Mouse (Mus musculus) hindbrain, postnatal 0 days (tissue): ENCODE data around the gene Trpv1. TPM values are rescaled to one million over a fixed set of nuclear protein-coding genes. Genes with fewer than 3 reads are reported as not detected.

Experiments
- ATAC-seq: fragments of 200-750 bp; cut with Nextera tagmentation; 2 replicates; pipeline ENCODE4 v1.8.0; 2017; ENCODE audit warnings: mild to moderate bottlenecking, moderate TSS enrichment, moderate library complexity
- DNase-seq: peaks from one replicate; pipeline ENCODE4 v3.0.0-alpha.2; 2015; ENCODE audit warnings: low spot score
- H3K27ac ChIP-seq: fragments of 300-500 bp; sonication (generic); 2 replicates; pipeline ENCODE4 v1.5.1; 2014; ENCODE audit warnings: mild to moderate bottlenecking
- H3K27me3 ChIP-seq: fragments of 300-500 bp; sonication (generic); 2 replicates; pipeline ENCODE4 v1.6.1; 2014; ENCODE audit warnings: low read length, mixed read lengths; ENCODE audit not compliant: insufficient read depth
- H3K36me3 ChIP-seq: fragments of 300-500 bp; sonication (generic); 2 replicates; pipeline ENCODE4 v1.6.1; 2014; ENCODE audit warnings: low read length, mixed read lengths; ENCODE audit not compliant: insufficient read depth
- H3K4me1 ChIP-seq: fragments of 300-500 bp; sonication (generic); 2 replicates; pipeline ENCODE4 v1.6.1; 2014; ENCODE audit warnings: antibody characterized with exemption, low read length, mixed read lengths; ENCODE audit not compliant: insufficient read depth
- H3K4me2 ChIP-seq: fragments of 300-500 bp; sonication (generic); 2 replicates; pipeline ENCODE4 v1.6.1; 2014; ENCODE audit warnings: low read depth, mild to moderate bottlenecking, low read length, moderate library complexity, mixed read lengths
- H3K4me3 ChIP-seq: fragments of 300-500 bp; sonication (generic); 2 replicates; pipeline ENCODE4 v1.5.1; 2014; ENCODE audit warnings: low read length
- H3K9ac ChIP-seq: fragments of 300-500 bp; sonication (generic); replicated peaks from 2 replicates; pipeline ENCODE4 v1.6.1; 2014; ENCODE audit warnings: mild to moderate bottlenecking, low read length, moderate library complexity, mixed read lengths
- H3K9me3 ChIP-seq: fragments of 300-500 bp; sonication (generic); 2 replicates; pipeline ENCODE4 v1.6.1; 2016; ENCODE audit warnings: low read length, mixed read lengths
- CTCF ChIP-seq: IDR thresholded peaks from 2 replicates; pipeline ENCODE4 v1.5.1; 2016; ENCODE audit warnings: antibody characterized with exemption, control low read depth, low read depth
- WGBS: fragments of 180-500 bp; shearing (Covaris S2); extraction: QIAGEN DNeasy Blood & Tissue Kit; methylation state at CpG from one replicate; pipeline ENCODE4 v1.1.7; 2014; 5-methylcytosine and 5-hydroxymethylcytosine counted together
- polyA plus RNA-seq: library from polyadenylated mRNA; unstranded; fragments of >200 nt; fragmentation: Nextera tagmentation; extraction: Ambion mirVana; gene quantifications from 2 replicates; pipeline ENCODE4 v1.2.1, GENCODE M21; 2015
- total RNA-seq: library from RNA; depleted of rRNA; stranded (reverse); fragments of >200 nt; gene quantifications from 2 replicates; pipeline ENCODE4 v1.2.3, GENCODE M21; 2014

The Trpv1 gene
- total and polyA plus RNA-seq, 2 experiments from 2014 or later: 0.29 to 0.63 TPM

- no peak overlapping the region for H3K9ac ChIP-seq
- no peak for TF ChIP-seq CTCF
- H3K27me3 ChIP-seq: no peaks in the 10 kb centered on the region
- H3K27ac ChIP-seq: no peak overlapping the region
- 85% methylated on average over 4 of the region's 4 CpGs for WGBS
- H3K4me3 ChIP-seq: no peak overlapping the region
- DNase-seq: no peak
- H3K4me1 ChIP-seq: no peaks in the 10 kb centered on the region
- H3K36me3 ChIP-seq: no peaks in the 10 kb centered on the region
- H3K9me3 ChIP-seq: no peaks in the 10 kb centered on the region
- H3K4me2 ChIP-seq: no peak overlapping the region
- no peak for ATAC-seq
Measured at GRCm38 (mm10) chr11:73242777-73243176, 8.7 kb downstream of the Trpv1 start.

- Histone ChIP-seq H3K4me1 (no peaks in the 10 kb centered on the region), H3K9me3 (no peaks in the 10 kb centered on the region), H3K27me3 (no peaks in the 10 kb centered on the region), H3K9ac (no peak overlapping the region), H3K4me3 (no peak overlapping the region), H3K4me2 (no peak overlapping the region), H3K36me3 (no peaks in the 10 kb centered on the region), H3K27ac (no peak overlapping the region)
- DNase-seq: no peak
- ATAC-seq: no peak
- TF ChIP-seq CTCF: no peak
- 77% methylated on average over 4 of the region's 4 CpGs for WGBS
Measured at GRCm38 (mm10) chr11:73257362-73257945, 23.4 kb downstream of the Trpv1 start.

- no peak for ATAC-seq
- no peak overlapping the region for H3K4me3 ChIP-seq
- no peak overlapping the region for H3K27ac ChIP-seq
- H3K4me1 ChIP-seq: no peaks in the 10 kb centered on the region
- H3K9ac ChIP-seq: no peak overlapping the region
- DNase-seq: no peak
- H3K36me3 ChIP-seq: no peaks in the 10 kb centered on the region
- no peak overlapping the region for H3K4me2 ChIP-seq
- no peak for TF ChIP-seq CTCF
- H3K27me3 ChIP-seq: no peaks in the 10 kb centered on the region
- H3K9me3 ChIP-seq: no peaks in the 10 kb centered on the region
Measured at GRCm38 (mm10) chr11:73258664-73259063, 24.6 kb downstream of the Trpv1 start.

GRCm38 (mm10) chr11:73260457-73260856, 26.4 kb downstream of the Trpv1 start:
- DNase-seq (no peak), ATAC-seq (no peak)
- Histone ChIP-seq H3K4me3 (no peak overlapping the region), H3K4me1 (no peaks in the 10 kb centered on the region), H3K36me3 (no peaks in the 10 kb centered on the region), H3K4me2 (no peak overlapping the region), H3K9me3 (no peaks in the 10 kb centered on the region), H3K27ac (no peak overlapping the region), H3K9ac (no peak overlapping the region), H3K27me3 (no peaks in the 10 kb centered on the region)
- TF ChIP-seq CTCF: no peak
- 74% methylated on average over 3 of the region's 3 CpGs for WGBS

- Histone ChIP-seq H3K36me3 (no peaks in the 10 kb centered on the region), H3K9ac (no peak overlapping the region), H3K4me2 (no peak overlapping the region), H3K27me3 (no peaks in the 10 kb centered on the region), H3K27ac (no peak overlapping the region), H3K9me3 (no peaks in the 10 kb centered on the region), H3K4me3 (no peak overlapping the region), H3K4me1 (no peaks in the 10 kb centered on the region)
- no peak for TF ChIP-seq CTCF
- ATAC-seq (no peak), DNase-seq (no peak)
- 100% methylated on average over 1 of the region's 1 CpGs for WGBS
Measured at GRCm38 (mm10) chr11:73261385-73261784, 27.3 kb downstream of the Trpv1 start.

GRCm38 (mm10) chr11:73267267-73267666, 33.2 kb downstream of the Trpv1 start, which contains the start of gene Trpv3:
Gene Trpv3 (plus strand): TSS chr11:73267388.
- no peak for DNase-seq
- no peaks in the 10 kb centered on the region for H3K4me1 ChIP-seq
- H3K4me2 ChIP-seq: no peak within 1 kb of the TSS
- WGBS: 90% methylated on average over 7 of the region's 7 CpGs
- no peak within 1 kb of the TSS for H3K9ac ChIP-seq
- no peak within 1 kb of the TSS for H3K27ac ChIP-seq
- no peak within 1 kb of the TSS for H3K4me3 ChIP-seq
- H3K36me3 ChIP-seq: no peaks in the 10 kb centered on the region
- H3K9me3 ChIP-seq: no peaks in the 10 kb centered on the region
- ATAC-seq: no peak
- no peak for TF ChIP-seq CTCF
- no peaks in the 10 kb centered on the region for H3K27me3 ChIP-seq

GRCm38 (mm10) chr11:73274821-73275220, 40.7 kb downstream of the Trpv1 start:
- H3K9ac ChIP-seq: no peak overlapping the region
- WGBS: 37% methylated on average over 2 of the region's 2 CpGs
- TF ChIP-seq CTCF: no peak
- no peak overlapping the region for H3K4me2 ChIP-seq
- no peak for DNase-seq
- H3K4me1 ChIP-seq: no peaks in the 10 kb centered on the region
- H3K4me3 ChIP-seq: no peak overlapping the region
- no peak for ATAC-seq
- H3K27me3 ChIP-seq: no peaks in the 10 kb centered on the region
- no peaks in the 10 kb centered on the region for H3K36me3 ChIP-seq
- no peak overlapping the region for H3K27ac ChIP-seq
- no peaks in the 10 kb centered on the region for H3K9me3 ChIP-seq
